Mouse (Mus musculus) T-helper 1 cell (primary cell): Measurements from ENCODE around the gene 4930535I16Rik.
"Not testable (repeated sequence)": the region's sequence is repeated elsewhere in the genome, so short reads cannot be mapped to it uniquely, and the experiment has no call there.

Source experiments
- in situ Hi-C: fragments of 300-600 bp; cut with MboI, MseI; formaldehyde crosslinking; loops from one replicate; pipeline ENCODE4 v1.15.1; 2025; ENCODE audit warnings: high pct_unique_total_duplicates

The 4930535I16Rik gene

DNA sequence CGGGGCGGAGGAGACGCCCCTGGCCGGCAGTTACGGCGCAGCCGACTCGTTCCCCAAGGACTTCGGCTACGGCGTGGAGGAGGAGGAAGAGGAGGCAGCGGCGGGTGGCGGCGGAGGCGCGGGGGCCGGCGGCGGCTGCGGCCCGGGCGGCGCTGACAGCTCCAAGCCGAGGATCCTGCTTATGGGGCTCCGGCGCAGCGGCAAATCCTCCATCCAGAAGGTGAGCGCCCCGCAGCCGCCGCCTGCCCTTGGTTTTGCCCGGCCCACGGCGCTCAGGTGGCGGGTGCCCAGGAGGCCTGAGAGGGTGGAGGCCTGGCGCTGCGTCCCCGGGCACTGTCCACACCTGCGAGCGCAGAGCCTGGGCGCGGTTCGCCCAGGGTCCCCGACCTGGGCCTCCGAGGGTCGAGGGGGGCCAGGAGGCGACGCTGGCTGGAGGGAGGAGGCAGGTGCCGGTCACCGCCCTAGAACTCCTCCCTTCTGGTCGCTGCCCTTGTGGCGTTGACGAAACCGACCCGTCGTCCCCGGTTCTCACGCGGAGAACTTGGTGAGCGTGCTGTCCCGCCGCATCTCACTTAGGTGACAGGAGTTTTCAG is at the start of gene 4930535I16Rik:
4930535I16Rik (minus strand) TSS at position 475 of the 593 bp plus-strand sequence.
- in situ Hi-C loops = loop anchor here (5.0 to 25.0 kb wide), 3 partner anchors 170 to 1080 kb away; partner anchors contain the start of gene Ppt1

DNA sequence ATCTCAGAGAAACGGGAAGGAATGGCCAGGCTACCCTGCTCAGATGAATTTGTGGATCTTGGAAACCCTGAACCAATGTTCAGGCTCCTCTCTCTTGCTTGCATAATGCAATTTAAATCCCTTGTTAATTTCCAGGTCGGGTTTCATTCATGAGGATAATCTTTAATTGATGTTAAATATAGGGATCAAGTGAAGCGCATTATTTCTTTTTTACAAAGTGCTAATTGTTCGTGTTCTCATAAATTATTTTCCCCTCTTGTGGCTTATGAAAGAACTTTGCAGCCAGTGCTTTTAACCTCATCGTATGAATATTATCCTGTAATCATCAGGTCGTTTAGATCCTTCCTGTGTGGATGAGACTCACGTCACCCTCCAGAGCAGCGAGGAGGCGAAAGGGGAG is 44.9 kb upstream of the 4930535I16Rik start:
- in situ Hi-C loops = no loop called here

DNA sequence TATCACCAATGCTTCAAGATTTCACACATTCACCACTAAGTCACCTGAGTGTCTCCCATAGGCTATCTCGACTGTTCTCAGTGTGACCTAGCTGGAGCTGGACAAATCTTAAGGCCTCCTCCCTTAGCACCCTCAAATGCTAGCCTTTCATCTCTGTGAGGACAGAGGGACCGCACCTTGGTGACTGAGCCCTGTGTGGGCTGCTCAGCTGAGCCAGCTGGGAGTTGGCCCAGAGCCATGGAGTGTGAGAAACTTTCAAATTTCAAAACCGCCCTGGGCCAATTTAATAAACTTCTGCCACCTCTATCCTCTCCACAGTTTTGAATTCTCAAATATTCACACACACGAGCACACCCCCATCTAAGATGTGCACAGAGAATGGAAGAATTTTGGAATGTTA is 43.1 kb upstream of the 4930535I16Rik start:
- in situ Hi-C loops = no loop called here

DNA sequence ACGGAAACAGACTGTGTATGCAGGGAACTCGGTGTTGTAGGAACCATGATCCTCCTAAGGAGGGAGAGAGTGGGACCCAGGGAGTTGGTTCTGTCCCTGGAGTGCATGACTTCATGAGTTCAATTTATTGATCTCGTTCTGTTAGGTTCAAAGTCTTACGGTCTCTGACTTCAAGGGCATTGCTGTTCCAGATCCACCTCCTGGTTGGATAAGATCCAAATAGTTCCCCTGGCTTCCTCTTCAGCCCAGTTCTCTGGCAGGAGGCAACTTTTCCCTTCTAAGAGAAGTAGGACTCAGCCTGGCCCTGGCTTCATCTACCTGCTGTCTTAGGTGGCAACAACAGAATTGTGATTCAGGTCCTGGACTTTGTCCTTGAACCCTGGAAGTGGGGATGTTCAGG is 40.1 kb upstream of the 4930535I16Rik start:
- in situ Hi-C loops = loop anchor here (10.0 kb wide), 1 partner anchor 177 kb away; no protein-coding TSS in a partner anchor

DNA sequence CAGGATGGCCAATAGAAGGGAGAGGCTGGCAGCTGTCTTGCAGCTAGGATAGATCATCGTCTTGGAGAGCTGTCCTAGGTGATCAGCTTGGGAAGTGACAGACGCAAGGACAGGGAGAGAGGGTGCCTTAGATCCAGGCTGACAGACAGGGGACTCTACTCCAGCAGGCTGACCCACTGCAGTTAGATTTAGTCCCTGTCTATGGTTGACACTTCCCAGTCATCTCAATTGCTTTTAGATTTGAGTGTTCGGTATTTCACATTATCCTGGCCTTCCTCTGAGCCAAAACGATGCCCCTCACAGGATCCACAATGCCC is 39.6 kb upstream of the 4930535I16Rik start:
- in situ Hi-C loops = loop anchor here (10.0 kb wide), 1 partner anchor 177 kb away; no protein-coding TSS in a partner anchor

DNA sequence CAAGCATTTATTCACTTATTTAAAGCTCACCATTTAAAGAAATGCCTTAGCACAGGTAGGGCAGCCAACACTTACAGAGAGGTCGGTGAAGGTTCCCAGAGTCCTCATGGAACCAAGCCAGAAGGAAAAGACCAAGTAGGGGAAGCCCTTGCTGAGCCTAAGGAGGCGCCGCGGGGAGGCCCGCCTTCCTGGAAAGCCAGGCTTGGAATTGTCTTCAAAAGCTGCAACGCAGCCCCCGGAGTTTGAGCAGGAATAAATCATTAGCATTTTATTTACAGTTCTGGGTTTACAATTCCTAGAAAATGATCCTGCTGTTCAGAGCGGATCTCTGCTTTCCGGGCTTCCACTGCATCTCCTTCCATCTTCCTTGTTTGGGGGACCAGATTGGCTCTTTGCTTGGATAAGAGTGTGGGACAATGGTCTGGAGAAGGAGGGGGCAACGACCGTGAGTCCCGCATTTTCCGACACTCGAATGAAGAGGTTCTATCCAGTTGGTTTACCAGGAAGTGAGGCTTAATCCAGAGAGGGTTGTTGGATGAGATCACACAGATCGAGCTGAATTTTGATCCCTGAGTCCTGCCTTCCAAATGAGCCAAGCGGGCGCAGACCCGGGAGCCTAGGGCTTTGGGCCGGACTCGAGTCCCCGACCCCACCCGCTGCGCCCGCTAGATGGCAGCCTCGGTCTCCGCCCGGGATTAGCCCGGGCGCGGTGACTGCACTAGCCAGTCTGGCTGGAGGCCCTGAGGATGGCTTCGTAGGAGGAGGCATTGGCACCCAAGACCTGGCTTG is 39.1 kb upstream of the 4930535I16Rik start:
- in situ Hi-C loops = loop anchor here (10.0 kb wide), 1 partner anchor 178 kb away; no protein-coding TSS in a partner anchor

DNA sequence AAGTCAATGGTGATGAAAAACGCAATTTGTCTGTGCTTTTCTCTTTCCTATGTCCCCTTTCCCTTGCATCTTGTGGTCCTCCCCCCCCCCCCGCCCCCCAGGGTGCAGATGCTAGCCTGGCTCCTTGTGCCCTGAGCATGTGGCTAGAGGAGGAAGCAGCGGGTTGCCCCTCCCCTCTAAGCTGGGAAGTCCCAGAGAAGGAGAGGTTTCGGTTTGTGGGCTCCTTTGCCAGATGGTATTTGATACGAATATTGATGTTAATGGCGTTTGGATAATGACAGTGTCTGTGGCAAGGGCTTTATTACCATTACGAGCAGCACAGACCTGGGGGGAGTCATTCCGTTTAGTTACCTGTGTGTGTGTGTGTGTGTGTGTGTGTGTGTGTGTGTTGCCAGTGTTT is 34.2 kb upstream of the 4930535I16Rik start:
- in situ Hi-C loops = loop anchor here (10.0 kb wide), 1 partner anchor 183 kb away; no protein-coding TSS in a partner anchor

DNA sequence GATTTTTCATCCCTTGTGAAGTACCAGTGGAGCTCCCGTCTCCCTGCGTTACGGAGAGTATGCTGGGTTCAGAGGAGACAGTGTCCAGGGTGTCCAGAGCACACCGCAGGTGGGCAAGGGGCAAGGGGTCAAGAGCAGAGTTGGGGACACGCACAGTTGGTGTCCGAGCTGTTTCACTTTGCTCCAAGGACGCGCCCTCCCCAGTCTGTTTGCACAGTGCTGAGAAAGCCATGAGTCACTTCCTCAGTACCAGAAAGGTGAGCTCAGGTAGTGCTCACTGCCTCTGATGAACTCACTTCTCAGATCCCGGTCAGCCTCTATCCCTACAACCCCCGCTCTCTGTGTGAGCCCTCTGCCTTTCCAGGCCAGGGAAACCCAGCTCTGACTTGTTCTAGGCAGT is 31.8 kb upstream of the 4930535I16Rik start:
- in situ Hi-C loops = loop anchor here (10.0 kb wide), 1 partner anchor 185 kb away; no protein-coding TSS in a partner anchor

DNA sequence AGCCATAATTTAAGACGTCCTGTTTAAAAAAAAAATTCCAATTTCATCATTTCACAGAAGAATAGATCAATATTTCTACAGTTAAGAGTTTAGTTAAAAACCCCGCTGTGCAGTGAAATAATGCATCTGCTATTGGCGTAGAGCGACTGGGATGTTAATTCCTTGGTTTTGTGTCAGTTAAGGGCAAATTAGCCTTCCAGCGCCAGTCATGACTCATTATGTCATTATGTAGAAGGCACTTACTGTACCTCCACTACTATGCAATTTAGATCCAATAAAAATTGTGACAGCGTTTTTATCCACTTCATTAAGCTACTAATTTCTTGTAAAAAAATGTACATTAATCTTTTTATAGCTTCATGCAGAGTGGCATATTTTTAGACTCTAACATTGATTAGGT is 31.1 kb upstream of the 4930535I16Rik start:
- in situ Hi-C loops = no loop called here

DNA sequence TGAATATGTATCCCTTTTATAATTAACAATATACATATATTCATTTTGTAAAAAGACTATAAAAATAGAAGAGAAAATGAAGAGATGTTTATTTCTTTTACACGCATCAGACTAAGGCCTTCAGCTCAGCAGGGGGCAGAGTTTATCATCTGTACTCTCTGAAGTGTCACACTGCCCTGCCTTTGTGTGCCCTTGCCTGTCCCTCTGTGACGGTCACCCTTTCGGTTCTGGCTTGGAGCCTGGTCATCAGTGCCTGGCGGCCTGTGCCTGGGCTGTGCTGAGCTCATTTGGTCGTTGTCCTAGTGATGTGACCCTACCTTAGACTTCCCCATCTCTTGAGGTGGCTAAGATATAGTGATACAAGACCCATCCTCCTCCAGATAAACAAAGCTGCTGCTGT is 29.3 kb upstream of the 4930535I16Rik start:
- in situ Hi-C loops = no loop called here

DNA sequence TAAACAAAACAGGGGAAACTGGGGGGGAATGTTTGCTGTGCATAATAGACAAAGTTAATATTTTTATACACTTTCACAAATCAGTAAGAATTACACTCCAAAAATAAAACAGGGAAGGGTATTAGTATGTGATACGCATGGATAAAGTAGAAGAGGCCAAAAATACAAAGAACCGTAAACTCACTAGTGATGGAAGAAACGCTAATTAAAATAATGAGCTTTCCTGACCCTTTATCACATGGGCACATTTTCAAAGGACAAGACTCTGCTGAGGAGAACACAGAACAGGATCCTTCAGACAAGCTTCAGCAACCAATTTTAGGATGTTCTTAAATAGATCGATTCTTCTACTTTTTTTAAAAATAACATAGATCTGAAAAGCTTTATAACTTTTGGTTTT is 28.9 kb upstream of the 4930535I16Rik start:
- in situ Hi-C loops = no loop called here

DNA sequence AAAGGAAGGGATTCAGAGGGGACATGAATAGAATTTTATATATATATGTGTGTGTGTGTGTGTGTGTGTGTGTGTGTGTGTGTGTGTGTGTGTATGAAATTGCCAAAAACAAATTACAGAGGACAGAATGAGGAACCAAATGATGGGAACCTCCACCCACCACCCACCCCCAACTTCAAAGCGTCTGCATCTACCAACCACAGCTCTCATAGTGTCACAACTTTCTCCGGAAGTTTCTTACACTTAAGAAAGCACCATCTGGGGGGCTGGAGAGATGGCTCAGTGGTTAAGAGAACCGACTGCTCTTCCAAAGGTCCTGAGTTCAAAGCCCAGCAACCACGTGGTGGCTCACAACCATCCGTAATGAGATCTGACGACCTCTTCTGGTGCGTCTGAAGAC is 23.1 kb upstream of the 4930535I16Rik start:
- in situ Hi-C loops = not testable (repeated sequence)

DNA sequence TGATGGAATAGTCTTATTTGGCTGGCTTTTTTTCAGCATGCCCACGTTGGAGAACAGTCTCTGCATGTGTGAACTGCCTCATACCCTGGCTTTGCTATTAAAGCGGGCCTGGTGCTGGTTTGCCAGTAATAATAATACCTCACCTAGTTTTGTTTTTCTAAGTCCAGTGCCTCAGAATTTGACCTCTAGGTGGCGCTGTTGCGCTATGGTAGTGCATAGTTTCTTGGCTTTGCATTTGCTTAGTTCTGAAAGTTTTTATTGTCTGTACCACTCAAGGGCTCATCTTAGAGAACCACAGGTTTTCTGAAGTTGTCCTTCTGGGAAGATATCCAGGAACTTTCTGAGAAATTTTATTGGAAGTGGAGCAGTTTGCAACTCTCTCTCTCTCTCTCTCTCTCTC is 22.0 kb upstream of the 4930535I16Rik start:
- in situ Hi-C loops = no loop called here

DNA sequence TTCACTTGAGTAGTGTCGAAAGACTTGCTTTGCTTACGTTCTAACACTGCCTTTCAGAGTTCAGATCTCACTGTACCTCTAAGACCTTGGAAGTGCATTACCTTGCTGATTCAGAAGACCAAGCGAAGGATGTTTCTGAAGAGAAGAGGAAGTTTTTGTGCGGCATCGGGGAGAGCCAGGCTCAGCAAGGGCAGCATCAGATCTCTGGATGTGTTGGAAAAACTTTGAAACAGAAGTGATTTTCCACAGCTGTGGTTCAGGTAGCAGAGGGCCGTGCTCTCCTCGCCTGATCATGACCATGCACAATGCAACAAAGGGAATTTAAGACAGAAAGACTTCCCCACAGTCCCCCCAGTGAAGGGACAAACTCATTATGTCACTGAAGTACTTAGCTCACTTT is 18.2 kb upstream of the 4930535I16Rik start:
- in situ Hi-C loops = no loop called here

DNA sequence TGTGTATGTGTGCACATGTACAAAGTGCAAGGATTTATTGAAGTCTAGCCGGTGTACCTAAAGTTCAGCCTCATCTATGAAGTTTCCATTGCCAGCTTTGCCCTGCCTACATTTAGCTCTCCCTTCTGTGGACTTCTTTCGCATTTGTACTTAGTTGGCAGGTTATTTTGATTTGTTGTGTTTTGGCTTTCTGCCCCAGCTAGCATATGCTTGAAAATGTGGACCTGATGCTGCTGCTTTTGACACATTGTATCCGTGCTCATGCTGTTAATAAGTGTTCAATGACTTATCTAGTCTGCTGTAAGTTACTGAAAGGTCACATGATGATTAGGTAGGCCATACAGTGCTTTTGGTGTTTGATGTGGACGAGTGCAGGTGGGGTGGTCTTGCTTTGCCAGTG is 16.5 kb upstream of the 4930535I16Rik start:
- in situ Hi-C loops = no loop called here

DNA sequence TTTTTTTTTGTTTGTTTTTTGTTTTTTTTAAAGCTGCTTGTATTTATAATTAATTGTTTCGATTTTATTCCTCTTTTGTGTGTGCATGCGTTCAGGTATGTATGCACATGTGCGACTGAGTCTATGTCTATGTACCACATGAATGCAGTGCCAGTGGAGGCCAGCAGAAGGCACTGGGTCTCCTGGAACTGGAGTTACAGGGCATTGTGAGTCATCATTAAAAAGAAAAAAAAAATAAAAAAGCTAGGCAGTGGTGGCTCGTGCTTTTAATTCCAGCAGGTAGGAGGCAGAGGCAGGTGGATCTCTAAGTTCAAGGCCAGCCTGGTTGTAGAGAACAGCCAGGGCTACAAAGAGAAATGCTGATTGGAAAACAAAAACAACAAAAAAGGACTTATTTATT is 12.2 kb upstream of the 4930535I16Rik start:
- in situ Hi-C loops = no loop called here

DNA sequence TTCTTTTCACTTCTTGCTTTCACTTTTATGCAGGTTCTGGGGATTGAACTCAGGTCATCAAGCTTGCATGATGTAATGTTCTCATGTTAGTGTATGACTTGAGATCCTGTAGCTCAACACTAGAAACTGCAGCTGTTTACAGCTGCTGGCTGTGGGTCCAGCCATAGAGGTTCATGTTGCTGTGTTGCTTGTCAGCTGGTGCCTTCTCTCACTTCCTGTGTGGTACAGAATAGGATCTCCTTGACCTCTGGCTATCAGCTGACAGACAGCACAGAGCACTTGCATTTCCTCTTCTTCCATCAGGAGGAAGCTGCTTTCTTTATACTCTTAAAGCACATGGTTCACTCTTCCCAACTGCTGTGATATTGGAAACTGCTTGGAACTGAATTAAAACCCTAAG is 10.1 kb upstream of the 4930535I16Rik start:
- in situ Hi-C loops = no loop called here

DNA sequence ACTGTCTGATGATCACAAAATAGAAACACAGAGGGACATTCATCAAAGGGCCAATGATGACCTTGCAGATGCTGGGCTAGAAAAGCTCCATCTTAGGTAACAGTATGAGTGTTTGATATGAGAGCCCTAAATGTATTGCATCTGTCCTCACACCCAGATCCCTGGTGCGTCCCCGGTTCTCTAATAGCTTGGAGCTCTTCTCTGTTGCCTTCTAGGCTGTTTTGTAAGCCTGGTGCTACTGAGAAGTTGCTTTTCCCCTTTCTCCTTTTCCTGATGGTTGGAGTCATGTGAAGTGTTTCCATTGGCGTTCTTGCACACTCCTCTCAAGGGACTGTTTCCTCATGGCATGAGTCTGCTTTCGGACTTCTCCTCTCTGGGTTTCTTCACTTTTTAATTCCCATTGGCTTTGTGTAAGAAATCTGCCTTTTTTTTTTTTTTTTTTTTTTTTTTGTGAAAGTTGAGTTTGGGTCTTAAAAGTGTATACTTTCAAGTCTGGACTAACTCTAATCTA is 3.3 kb upstream of the 4930535I16Rik start:
- in situ Hi-C loops = loop anchor here (25.0 kb wide), 2 partner anchors 509 to 1084 kb away; partner anchors contain the start of gene Ppt1

DNA sequence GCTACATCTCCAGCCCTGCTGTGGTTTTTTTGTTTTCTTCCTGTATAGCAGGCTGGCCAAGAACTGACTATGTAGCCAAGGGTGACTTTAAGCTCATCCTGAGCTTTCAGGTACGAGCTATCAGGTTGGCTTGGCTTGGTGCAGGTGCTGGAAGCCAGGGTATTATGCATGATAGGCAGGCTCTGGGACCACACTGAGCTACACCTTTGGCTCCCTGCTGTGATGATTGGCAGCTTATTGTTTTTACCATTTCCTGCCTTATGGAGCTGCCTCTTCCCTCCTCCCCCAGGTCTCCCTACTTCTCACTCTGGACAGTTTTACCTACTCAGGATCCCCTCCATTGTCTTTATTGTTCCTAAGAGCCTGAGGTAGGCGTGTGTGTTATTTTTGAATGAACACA is 1.0 kb upstream of the 4930535I16Rik start:
- in situ Hi-C loops = loop anchor here (5.0 to 25.0 kb wide), 3 partner anchors 172 to 1082 kb away; partner anchors contain the start of gene Ppt1

DNA sequence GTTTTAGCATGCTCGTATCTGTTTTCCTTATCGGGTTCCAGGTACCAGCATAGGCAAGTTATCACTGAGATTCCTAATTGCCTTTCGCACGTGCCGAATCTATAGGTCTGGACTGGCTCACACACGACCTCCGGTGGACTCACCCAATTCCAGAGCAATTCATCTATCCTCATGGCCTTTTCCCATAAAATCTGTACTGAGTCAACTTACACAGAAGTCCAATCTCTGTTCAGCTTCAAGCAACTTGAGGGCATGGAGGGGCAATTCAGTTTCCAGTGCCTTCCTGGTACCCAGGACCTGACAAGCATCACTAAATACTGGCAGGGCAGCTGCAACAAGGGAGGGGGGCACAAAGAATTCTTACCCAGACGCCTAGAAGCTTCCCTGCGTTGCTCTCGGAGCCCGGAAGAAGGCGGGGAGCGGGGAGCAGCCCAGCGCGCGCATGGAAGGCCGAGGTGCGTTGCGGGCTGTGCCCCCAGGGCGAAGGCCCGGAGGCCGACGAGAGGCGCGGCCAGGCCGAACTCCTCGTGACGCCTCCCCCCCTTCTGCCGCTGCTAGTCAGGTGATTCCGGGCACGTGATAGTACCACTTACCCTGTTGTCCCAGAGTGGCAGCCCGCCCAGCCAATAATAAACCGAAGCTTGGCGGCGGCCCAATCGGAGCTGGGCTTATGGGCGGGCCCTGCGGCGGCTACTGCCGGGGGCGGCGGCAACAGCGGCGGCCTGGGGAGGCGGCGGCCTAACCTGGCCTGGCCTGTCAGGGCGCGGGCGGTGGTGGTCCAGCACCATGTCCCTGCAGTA is 874 bp downstream of the 4930535I16Rik start, which contains the start of gene Rragc:
Rragc (plus strand) TSS at position 699 of the 800 bp plus-strand sequence.
- in situ Hi-C loops = loop anchor here (5.0 to 25.0 kb wide), 3 partner anchors 170 to 1080 kb away; partner anchors contain the start of gene Ppt1

DNA sequence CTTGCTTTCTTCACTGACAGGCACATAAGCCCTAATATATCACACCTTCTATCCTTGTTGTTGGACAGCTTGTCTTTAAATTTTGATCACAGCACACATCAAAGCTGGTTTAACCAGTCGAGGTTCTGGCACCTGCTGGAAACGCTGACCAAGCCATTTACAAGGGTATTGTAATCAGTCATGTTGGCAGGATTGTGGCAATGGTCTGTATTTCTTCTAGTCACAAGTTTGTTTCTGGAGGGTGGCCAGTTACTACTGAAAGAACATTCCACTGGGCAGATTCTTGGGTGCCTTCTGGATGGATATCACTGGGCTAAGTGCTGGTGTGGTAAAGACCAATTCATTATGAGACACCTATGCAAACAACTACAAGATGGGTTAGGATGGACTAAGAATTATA is 5.4 kb downstream of the 4930535I16Rik start:
- in situ Hi-C loops = loop anchor here (5.0 to 25.0 kb wide), 3 partner anchors 500 to 1210 kb away; partner anchors contain the start of gene Ppt1
